Mouse (Mus musculus): ENCODE results near the gene Nus1.

GRCm38 (mm10) chr10:52423097-52423496 is 5.8 kb downstream of the Nus1 start:
- TF ChIP-seq CTCF (IDR thresholded peaks at IDR 0.05; ENCODE audit: low read depth) = peak; percentile 29; the same call in 1 of the 2 replicates
- no peak for TF ChIP-seq EP300 (IDR thresholded peaks at IDR 0.05; ENCODE audit: low read depth)
